Mouse (Mus musculus) liver, postnatal 0 days (tissue): ENCODE data around the gene Sap30bp.

Experiments used
- CTCF ChIP-seq: sonication (generic); IDR thresholded peaks from 2 replicates; pipeline ENCODE4 v1.5.1; 2016; ENCODE audit warnings: antibody characterized with exemption, low read depth
- EP300 ChIP-seq: IDR thresholded peaks from 2 replicates; pipeline ENCODE4 v1.6.1; 2016; ENCODE audit warnings: antibody characterized with exemption, low read depth, mild to moderate bottlenecking

- TF ChIP-seq CTCF: no peak
- no peak for TF ChIP-seq EP300
These were observed 76.6 kb downstream of the Sap30bp start for GRCm38 (mm10) chr11:116009661-116010060.
